Mouse (Mus musculus) embryo, embryonic 9.5 days (tissue): ENCODE measurements around the gene Foxk1.

Experiments
- DNase-seq: peaks from one replicate; pipeline ENCODE4 v3.0.0-alpha.2; 2017; ENCODE audit errors: extremely low spot score

The Foxk1 gene

GRCm38 (mm10) chr5:142387716-142388115, 13.6 kb upstream of the Foxk1 start:
- DNase-seq: peak; percentile 33

- no peak for DNase-seq
Measured at GRCm38 (mm10) chr5:142391691-142392090, 9.6 kb upstream of the Foxk1 start.

GRCm38 (mm10) chr5:142394602-142395252, 6.6 kb upstream of the Foxk1 start:
- no peak for DNase-seq

- no peak for DNase-seq
Measured at GRCm38 (mm10) chr5:142395909-142396308, 5.4 kb upstream of the Foxk1 start.

GRCm38 (mm10) chr5:142400181-142400883, 965 bp upstream of the Foxk1 start:
- DNase-seq: peak; percentile 52

GRCm38 (mm10) chr5:142401641-142402625, 636 bp downstream of the Foxk1 start:
- peak; percentile 68 for DNase-seq

- no peak for DNase-seq
Measured at GRCm38 (mm10) chr5:142403694-142404093, 2.4 kb downstream of the Foxk1 start.

- DNase-seq: no peak
Measured at GRCm38 (mm10) chr5:142404307-142404706, 3.0 kb downstream of the Foxk1 start.

GRCm38 (mm10) chr5:142405426-142405825, 4.1 kb downstream of the Foxk1 start:
- DNase-seq: no peak

GRCm38 (mm10) chr5:142406401-142406800, 5.1 kb downstream of the Foxk1 start:
- no peak for DNase-seq

GRCm38 (mm10) chr5:142406937-142407336, 5.6 kb downstream of the Foxk1 start:
- no peak for DNase-seq

- DNase-seq: no peak
Measured at GRCm38 (mm10) chr5:142407381-142407780, 6.1 kb downstream of the Foxk1 start.

GRCm38 (mm10) chr5:142409169-142409568, 7.9 kb downstream of the Foxk1 start:
- no peak for DNase-seq

GRCm38 (mm10) chr5:142410348-142410747, 9.1 kb downstream of the Foxk1 start:
- DNase-seq: no peak

- DNase-seq: no peak
Measured at GRCm38 (mm10) chr5:142412678-142413385, 11.5 kb downstream of the Foxk1 start.

- DNase-seq: no peak
Measured at GRCm38 (mm10) chr5:142413723-142414445, 12.6 kb downstream of the Foxk1 start.

GRCm38 (mm10) chr5:142415401-142415800, 14.1 kb downstream of the Foxk1 start:
- DNase-seq: no peak

- peak; percentile 38 for DNase-seq
Measured at GRCm38 (mm10) chr5:142416070-142416775, 14.9 kb downstream of the Foxk1 start.

GRCm38 (mm10) chr5:142417104-142417503, 15.8 kb downstream of the Foxk1 start:
- no peak for DNase-seq

- no peak for DNase-seq
Measured at GRCm38 (mm10) chr5:142417876-142418275, 16.6 kb downstream of the Foxk1 start.
